Mouse (Mus musculus) kidney, embryonic 14.5 days (tissue): Measurements from ENCODE around the gene Dcbld1. TPM values are rescaled to one million over a fixed set of nuclear protein-coding genes. Genes with fewer than 3 reads are reported as not detected.
"Not testable (repeated sequence)": the region's sequence is repeated elsewhere in the genome, so short reads cannot be mapped to it uniquely, and the experiment has no call there.

Experiments
- ATAC-seq: fragments of 200-750 bp; cut with Nextera tagmentation; 2 replicates; pipeline ENCODE4 v1.8.0; 2017; ENCODE audit warnings: moderate number of reproducible peaks, mild to moderate bottlenecking, moderate TSS enrichment, moderate library complexity; ENCODE audit not compliant: low FRiP score, low TSS enrichment
- H3K27ac ChIP-seq: fragments of 300-500 bp; sonication (generic); 2 replicates; pipeline ENCODE4 v1.5.1; 2014; ENCODE audit warnings: low read depth, mild to moderate bottlenecking, low read length, moderate library complexity, mixed read lengths
- H3K27me3 ChIP-seq: fragments of 300-500 bp; sonication (generic); 2 replicates; pipeline ENCODE4 v1.6.1; 2014; ENCODE audit warnings: mild to moderate bottlenecking, low read length; ENCODE audit not compliant: control insufficient read depth, insufficient read depth
- H3K36me3 ChIP-seq: fragments of 300-500 bp; sonication (generic); 2 replicates; pipeline ENCODE4 v1.6.1; 2014; ENCODE audit warnings: low read length, mixed read lengths; ENCODE audit not compliant: control insufficient read depth, insufficient read depth
- H3K4me1 ChIP-seq: fragments of 300-500 bp; sonication (generic); 2 replicates; pipeline ENCODE4 v1.6.1; 2014; ENCODE audit warnings: low read length, mixed read lengths; ENCODE audit not compliant: control insufficient read depth, insufficient read depth
- H3K4me2 ChIP-seq: fragments of 300-500 bp; sonication (generic); replicated peaks from 2 replicates; pipeline ENCODE4 v1.6.1; 2014; ENCODE audit warnings: low read depth, mild to moderate bottlenecking, low read length
- H3K4me3 ChIP-seq: fragments of 300-500 bp; sonication (generic); 2 replicates; pipeline ENCODE4 v1.5.1; 2014; ENCODE audit warnings: mild to moderate bottlenecking, low read length
- H3K9ac ChIP-seq: fragments of 300-500 bp; sonication (generic); 2 replicates; pipeline ENCODE4 v1.6.1; 2014; ENCODE audit warnings: low read depth, mild to moderate bottlenecking, low read length, moderate library complexity
- H3K9me3 ChIP-seq: fragments of 300-500 bp; sonication (generic); 2 replicates; pipeline ENCODE4 v1.6.1; 2016; ENCODE audit warnings: low read length; ENCODE audit not compliant: control insufficient read depth
- WGBS: fragments of 180-500 bp; shearing (Covaris S2); extraction: QIAGEN DNeasy Blood & Tissue Kit; methylation state at CpG from one replicate; pipeline ENCODE4 v1.1.7; 2014; 5-methylcytosine and 5-hydroxymethylcytosine counted together
- polyA plus RNA-seq: library from polyadenylated mRNA; unstranded; fragments of >200 nt; fragmentation: Nextera tagmentation; extraction: Ambion mirVana; gene quantifications from 2 replicates; pipeline ENCODE4 v1.2.1, GENCODE M21; 2014

Dcbld1 gene
- polyA plus RNA-seq, 1 experiment from 2014 or later = 26.5 TPM

DNA sequence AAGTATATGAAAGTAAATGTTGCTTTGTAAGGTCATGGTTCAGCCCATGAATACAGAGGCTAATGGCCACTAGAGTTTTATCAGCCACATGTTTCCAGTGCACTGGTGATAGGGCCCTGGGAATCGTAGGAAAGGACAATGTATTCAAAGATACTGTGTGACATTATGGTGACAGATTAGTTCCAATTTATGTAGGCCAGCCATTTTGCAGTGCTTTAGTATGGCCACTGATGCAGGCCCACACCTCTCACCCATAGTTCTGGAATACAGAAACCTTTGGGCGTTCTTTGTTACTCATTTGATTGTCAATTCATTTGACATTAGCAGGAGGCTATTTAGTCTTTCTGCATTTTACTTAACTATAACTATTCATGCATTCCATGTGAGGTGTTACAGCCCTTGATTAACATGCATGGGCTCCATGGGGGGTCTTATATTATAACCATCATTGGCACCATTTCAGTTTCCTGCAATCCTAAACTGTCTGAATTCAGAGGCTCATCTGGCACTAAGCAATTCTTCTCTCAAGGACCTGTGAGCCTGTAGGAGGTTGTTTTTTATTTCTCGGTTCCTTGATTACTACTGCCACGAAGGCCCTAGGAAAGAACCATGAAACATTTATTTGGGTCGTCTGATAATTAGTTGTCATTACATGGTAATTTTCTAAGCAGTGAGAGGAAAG lies 54.6 kb downstream of the Dcbld1 start:
- peaks cover 2% of the 10 kb centered on the region; the same call in 1 of the 2 replicates for H3K36me3 ChIP-seq
- no peak overlapping the region for H3K4me3 ChIP-seq
- no peak for ATAC-seq
- H3K9me3 ChIP-seq = no peaks in the 10 kb centered on the region
- no peaks in the 10 kb centered on the region for H3K27me3 ChIP-seq
- H3K4me1 ChIP-seq = no peaks in the 10 kb centered on the region
- no peak overlapping the region for H3K27ac ChIP-seq
- WGBS = 59% methylated on average over 5 of the region's 5 CpGs
- no peak overlapping the region for H3K4me2 ChIP-seq
- no peak overlapping the region for H3K9ac ChIP-seq

DNA sequence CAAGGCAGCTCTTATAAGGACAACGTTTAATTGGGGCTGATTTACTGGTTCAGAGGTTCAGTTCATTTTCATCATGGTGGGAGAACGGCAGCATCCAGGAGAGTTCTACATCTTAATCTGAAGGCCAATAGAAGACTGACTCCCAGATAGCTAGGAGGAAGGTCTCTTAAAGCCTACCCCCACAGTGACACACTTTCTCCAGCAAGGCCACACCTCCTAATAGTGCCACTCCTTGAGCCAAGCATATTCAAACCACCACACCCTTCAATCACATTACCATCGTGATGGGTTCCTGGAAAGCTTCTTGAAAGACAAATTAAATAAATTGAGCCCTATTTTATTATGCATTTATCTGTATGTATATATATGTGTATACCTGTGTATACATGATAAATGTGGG lies 55.8 kb downstream of the Dcbld1 start:
- peaks cover 2% of the 10 kb centered on the region; the same call in 1 of the 2 replicates for H3K36me3 ChIP-seq
- ATAC-seq = no peak
- H3K4me3 ChIP-seq = no peak overlapping the region
- H3K4me1 ChIP-seq = no peaks in the 10 kb centered on the region
- no peak overlapping the region for H3K4me2 ChIP-seq
- 76% methylated on average over 3 of the region's 3 CpGs for WGBS
- no peak overlapping the region for H3K9ac ChIP-seq
- no peak overlapping the region for H3K27ac ChIP-seq
- H3K27me3 ChIP-seq = no peaks in the 10 kb centered on the region
- H3K9me3 ChIP-seq = no peaks in the 10 kb centered on the region

DNA sequence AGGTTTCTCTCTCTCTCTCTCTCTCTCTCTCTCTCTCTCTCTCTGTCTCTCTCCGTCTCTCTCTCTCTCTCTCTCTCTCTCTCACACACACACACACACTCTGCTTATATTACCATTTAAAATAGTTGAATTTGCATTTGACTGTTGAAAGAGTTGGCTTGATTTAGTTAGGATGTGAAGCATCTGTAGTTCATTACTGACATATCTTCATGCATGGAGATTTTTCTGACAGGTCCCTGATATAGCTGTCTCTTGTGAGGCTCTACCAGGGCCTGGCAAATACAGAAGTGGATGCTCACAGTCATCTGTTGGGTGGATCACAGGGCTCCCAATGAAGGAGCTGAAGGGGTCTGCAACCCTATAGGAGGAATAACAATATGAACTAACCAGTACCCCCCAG lies 59.0 kb downstream of the Dcbld1 start:
- H3K4me3 ChIP-seq, H3K27me3 ChIP-seq, H3K36me3 ChIP-seq, H3K9ac ChIP-seq, H3K9me3 ChIP-seq, H3K4me1 ChIP-seq, H3K4me2 ChIP-seq, H3K27ac ChIP-seq, ATAC-seq: not testable (repeated sequence)
- WGBS = 88% methylated on average over 1 of the region's 1 CpGs

DNA sequence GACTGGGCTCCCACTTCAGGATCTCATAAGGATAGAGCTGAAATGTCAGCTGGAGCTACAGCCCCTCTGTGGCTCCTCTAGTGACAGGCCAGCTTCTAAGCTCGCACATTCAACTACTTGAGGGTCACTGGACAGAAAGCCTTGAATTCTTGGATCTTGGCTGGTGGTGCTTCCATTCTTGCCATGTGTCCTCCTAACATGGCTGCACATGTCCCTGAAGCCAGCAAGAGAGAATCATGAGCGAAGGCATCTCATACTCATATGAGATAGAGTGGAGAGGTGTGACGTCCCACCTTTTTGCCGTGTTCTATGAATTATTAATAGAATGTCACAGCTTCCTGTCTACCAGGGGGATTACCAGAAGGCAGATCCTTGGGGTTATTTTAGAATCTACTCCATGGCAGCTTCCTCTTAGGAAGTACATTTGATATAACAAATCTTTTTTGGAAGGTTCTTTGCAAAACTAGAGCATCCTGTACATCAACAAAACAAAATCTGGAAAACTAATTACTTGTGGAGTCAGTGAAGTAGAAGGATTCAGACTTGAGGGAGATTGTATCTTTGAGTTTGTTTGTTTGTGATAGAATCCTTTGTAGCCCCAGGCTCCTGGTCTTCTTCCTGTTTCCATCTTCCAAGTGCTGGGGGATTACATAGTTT lies 60.6 kb downstream of the Dcbld1 start:
- 84% methylated on average over 4 of the region's 4 CpGs for WGBS
- no peak overlapping the region for H3K4me2 ChIP-seq

DNA sequence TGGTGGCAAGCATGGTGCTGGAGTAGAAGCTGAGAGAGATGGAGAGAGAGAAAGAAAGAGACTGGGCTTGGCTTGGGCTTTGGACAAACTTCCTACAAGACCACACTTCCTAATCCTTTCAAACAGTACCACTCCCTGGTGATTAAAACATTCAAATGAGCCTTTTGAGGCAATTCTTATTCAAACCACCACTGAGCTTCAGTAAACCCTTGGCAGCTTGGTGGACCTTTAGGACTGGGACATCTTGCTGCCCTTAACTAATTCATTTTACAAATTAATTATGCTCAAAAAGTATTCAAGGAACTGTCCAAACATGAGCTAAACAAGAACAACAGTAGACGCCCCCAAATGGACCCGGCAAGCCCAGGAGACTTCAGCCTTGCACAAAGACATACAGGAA lies 62.5 kb downstream of the Dcbld1 start:
- ATAC-seq = no peak
- WGBS = 94% methylated on average over 2 of the region's 2 CpGs

More for the DNA sequence above, 60.6 kb downstream of the Dcbld1 start:
- Histone ChIP-seq H3K4me1 (no peaks in the 10 kb centered on the region), H3K27me3 (no peaks in the 10 kb centered on the region), H3K27ac (no peak overlapping the region), H3K4me3 (no peak overlapping the region), H3K9ac (no peak overlapping the region), H3K9me3 (no peaks in the 10 kb centered on the region), H3K36me3 (peaks cover 2% of the 10 kb centered on the region; the same call in 1 of the 2 replicates)
- ATAC-seq = no peak

DNA sequence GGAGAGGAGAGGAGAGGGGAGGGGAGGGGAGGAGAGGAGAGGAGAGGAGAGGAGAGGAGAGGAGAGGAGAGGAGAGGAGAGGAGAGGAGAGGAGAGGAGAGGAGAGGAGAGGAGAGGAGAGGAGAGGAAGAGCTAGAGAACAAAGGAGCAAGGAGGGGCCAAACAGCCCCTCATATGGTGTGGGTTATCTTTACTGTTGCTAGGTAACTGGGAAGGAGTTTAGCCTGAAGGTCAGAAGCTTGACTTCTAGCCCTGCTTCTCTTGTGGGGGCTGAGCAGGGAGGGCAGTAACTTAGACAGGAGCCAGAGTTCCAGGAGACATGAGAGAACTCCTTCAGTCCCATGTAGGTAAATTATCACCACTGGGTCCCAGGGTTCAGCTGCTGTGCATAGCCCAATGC lies 65.1 kb downstream of the Dcbld1 start:
- 0 out of 2 replicates have a peak, but pooled peaks have one; percentile 28 for ATAC-seq
- not testable (repeated sequence) for H3K9me3 ChIP-seq, H3K27me3 ChIP-seq, H3K4me1 ChIP-seq, H3K27ac ChIP-seq, H3K4me3 ChIP-seq, H3K36me3 ChIP-seq, H3K9ac ChIP-seq, H3K4me2 ChIP-seq

More for the DNA sequence above, 62.5 kb downstream of the Dcbld1 start:
- Histone ChIP-seq H3K9ac (no peak overlapping the region), H3K27ac (no peak overlapping the region), H3K27me3 (no peaks in the 10 kb centered on the region), H3K4me3 (no peak overlapping the region), H3K36me3 (peaks cover 2% of the 10 kb centered on the region; the same call in 1 of the 2 replicates), H3K4me1 (no peaks in the 10 kb centered on the region), H3K4me2 (no peak overlapping the region), H3K9me3 (no peaks in the 10 kb centered on the region)

DNA sequence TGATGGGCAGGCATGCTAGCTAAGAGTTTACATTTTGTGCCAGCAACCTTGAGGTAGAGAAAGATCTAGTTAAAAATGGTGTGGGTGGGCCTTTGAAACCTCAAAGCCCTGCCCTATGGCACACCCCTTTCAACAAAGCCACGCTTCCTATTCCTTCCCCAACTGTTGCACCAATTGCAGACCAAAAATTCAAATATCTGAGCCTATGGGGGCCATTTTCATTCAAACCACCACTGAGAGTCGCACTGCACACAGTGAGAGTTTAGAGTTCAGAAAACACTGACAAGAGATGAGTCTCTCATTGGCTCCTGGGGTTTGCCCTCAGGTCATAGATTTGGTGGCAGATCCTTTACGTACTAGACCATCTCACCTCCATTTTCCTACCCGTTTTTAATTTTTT lies 68.3 kb downstream of the Dcbld1 start:
- no peak overlapping the region for H3K4me2 ChIP-seq
- no peak for ATAC-seq
- no peak overlapping the region for H3K4me3 ChIP-seq
- no peaks in the 10 kb centered on the region for H3K27me3 ChIP-seq
- H3K4me1 ChIP-seq = no peaks in the 10 kb centered on the region
- H3K9me3 ChIP-seq = no peaks in the 10 kb centered on the region
- H3K36me3 ChIP-seq = peaks cover 2% of the 10 kb centered on the region; the same call in 1 of the 2 replicates
- no peak overlapping the region for H3K27ac ChIP-seq
- WGBS = 95% methylated on average over 4 of the region's 4 CpGs
- H3K9ac ChIP-seq = no peak overlapping the region

DNA sequence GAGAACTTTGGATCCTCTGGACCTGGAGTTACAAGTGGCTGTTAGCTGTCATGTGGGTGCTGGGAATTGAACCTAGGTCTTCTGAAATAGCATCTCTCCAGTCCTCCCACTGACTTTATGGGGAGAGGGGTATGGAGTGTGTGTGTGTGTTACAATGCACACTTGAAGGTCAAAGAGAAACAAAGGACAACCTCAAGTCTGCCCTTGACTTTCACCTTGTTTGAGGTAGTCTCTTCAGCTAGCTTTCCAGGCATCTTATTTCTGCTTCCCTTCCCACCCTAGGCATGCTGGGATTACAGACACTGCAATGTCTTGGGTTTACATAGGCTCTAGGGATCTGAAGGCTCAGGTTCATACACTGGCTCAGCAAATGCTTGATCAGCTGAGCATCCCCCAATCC lies 68.9 kb downstream of the Dcbld1 start:
- Histone ChIP-seq H3K27me3 (no peaks in the 10 kb centered on the region), H3K4me3 (no peak overlapping the region), H3K36me3 (peaks cover 2% of the 10 kb centered on the region; the same call in 1 of the 2 replicates), H3K9ac (no peak overlapping the region), H3K4me1 (no peaks in the 10 kb centered on the region), H3K9me3 (no peaks in the 10 kb centered on the region), H3K4me2 (no peak overlapping the region), H3K27ac (no peak overlapping the region)
- no peak for ATAC-seq

DNA sequence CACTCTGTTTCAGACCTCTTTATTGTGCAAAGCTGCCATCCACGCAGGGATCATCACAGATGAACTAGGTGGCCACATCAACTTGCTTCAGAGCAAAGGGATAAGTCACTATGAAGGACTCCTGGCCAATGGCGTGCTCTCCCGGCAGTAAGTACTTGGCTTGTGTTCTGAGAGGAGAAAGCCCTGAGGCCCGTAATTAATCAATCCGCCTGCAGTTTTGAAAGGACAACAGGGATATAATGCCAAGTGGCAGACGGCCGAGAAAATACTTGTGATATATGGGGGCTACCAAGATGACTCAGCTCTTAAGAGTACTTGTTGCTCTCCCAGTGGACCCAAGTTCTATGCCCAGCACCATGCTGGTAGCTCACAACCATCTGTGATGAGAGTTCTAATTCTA lies 71.2 kb downstream of the Dcbld1 start:
- no peak for ATAC-seq

More for the DNA sequence above, 71.2 kb downstream of the Dcbld1 start:
- Histone ChIP-seq H3K27ac (no peak overlapping the region), H3K4me3 (no peak overlapping the region), H3K4me1 (no peaks in the 10 kb centered on the region), H3K27me3 (no peaks in the 10 kb centered on the region), H3K36me3 (peaks cover 2% of the 10 kb centered on the region; the same call in 1 of the 2 replicates), H3K4me2 (no peak overlapping the region), H3K9me3 (no peaks in the 10 kb centered on the region), H3K9ac (no peak overlapping the region)
- 65% methylated on average over 7 of the region's 7 CpGs for WGBS
